Mouse (Mus musculus) adrenal gland (tissue): ENCODE data around the gene Arrdc4.

Experiments
- intact Hi-C: fragments of 180-260 bp; cut with DNase I; formaldehyde crosslinking; loops from one replicate; pipeline ENCODE4 v1.15.1; 2025
- long read RNA-seq, 2 experiments: library from polyadenylated mRNA; unstranded; transcript quantifications; one replicate each; pipeline ENCODE4 v2.0.0; 2020; ENCODE audit warnings: borderline replicate concordance in 1 of 2; ENCODE audit not compliant: insufficient replicate concordance in 1 of 2

Arrdc4 gene
- long read RNA-seq, experiment 1, transcript Arrdc4-202 (5 exons, 1,129 nt): major isoform, 5 of 11 reads
- long read RNA-seq, experiment 1, transcript Arrdc4-201 (8 exons, 3,905 nt): major isoform, 5 of 11 reads
- long read RNA-seq, experiment 1, partial matches to known transcripts: 0 of 11 reads
- long read RNA-seq, experiment 1, other reads (novel, unspliced or antisense): 1 of 11 reads
- long read RNA-seq, experiment 2, transcript Arrdc4-202 (5 exons, 1,129 nt): major isoform, 9 of 11 reads
- long read RNA-seq, experiment 2, partial matches to known transcripts: 0 of 11 reads
- long read RNA-seq, experiment 2, other reads (novel, unspliced or antisense): 1 of 11 reads

DNA sequence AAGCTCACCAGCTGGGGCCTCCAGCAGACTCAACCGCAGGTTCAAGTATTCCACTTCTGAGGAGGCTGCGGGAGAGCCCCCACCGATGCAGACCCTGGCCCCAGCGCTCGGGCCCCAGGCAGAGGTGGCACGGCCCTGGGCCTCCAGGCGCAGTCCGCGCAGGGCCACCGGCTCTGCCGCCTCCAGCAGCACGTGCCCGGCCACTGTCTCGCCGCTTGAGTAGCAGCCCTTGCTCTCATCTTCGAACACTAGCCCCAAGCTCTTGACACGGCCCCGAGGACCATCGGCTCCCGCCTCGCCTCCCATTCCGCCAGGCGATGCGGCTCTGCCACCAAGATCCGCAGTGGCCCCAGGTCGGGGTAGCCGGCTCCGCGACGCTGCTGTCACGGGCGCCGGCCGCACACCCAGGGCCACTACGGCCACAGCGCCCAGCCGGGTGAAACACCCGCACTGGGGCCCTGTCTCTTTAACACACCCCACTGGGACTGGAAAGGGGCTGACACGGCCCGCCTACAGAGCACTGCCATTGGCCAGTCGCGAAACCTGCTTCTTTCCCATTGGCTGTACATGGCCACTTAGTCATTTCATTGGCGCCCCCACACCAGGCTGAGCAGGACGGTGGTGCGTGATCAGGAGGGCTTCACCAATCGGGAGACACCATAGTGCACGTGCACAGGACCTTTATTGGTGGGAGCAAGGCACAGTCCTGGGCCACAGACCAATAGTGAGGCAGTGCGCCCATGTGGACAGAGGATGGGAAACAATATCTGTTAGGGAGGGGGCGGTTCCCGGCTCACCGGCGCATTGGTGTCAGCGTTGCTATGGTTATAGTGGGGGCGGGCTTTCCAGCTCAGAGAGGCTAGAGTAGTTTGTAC is at the start of gene Arrdc4:
Gene Arrdc4, minus strand, starts transcription at position 481 of the 875 bp plus-strand sequence.
- intact Hi-C loops: no loop called here

DNA sequence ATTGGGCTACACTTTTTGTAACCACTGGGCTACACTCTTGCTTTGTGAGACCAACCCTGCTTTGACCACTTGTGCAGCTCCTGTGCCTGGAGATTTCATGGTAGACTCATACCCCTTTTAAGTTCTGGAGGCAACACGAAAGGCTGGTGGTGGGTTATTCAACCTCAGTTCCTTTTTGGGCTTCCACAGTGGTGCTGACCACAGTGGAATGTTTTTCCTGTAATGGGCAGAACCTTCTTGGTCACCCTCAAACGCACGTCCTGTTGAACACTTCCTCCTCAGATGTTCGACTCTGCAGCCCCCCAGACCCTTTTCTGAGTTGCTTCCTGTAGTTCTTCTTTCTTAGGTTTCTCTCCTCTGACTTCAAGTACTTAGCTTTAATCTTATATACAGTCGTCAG is 46.5 kb upstream of the Arrdc4 start:
- intact Hi-C loops: no loop called here

DNA sequence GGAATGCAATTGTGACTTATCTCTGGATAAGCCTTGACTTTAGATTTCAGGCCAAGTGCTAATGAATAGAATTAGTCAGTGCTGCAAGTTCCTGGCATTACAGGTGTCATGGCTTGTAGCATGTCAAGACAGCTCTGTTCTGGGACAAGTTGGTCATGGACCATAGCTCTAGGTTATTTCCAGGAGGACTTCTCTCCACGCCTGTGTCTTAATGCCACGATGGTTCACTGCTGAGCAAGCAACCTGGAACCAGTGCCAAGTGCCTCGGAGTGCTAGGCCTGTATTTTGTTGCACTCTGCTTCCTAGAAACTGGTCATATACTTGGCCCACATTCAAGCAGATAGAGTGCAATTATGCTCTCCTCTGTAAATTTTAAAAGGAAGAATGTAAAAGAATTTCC is 39.7 kb upstream of the Arrdc4 start:
- intact Hi-C loops: no loop called here

- intact Hi-C loops: no loop called here
Measured at GRCm38 (mm10) chr7:68771757-68772094, 22.7 kb upstream of the Arrdc4 start.

GRCm38 (mm10) chr7:68770894-68771756 is 22.1 kb upstream of the Arrdc4 start:
- intact Hi-C loops: no loop called here

DNA sequence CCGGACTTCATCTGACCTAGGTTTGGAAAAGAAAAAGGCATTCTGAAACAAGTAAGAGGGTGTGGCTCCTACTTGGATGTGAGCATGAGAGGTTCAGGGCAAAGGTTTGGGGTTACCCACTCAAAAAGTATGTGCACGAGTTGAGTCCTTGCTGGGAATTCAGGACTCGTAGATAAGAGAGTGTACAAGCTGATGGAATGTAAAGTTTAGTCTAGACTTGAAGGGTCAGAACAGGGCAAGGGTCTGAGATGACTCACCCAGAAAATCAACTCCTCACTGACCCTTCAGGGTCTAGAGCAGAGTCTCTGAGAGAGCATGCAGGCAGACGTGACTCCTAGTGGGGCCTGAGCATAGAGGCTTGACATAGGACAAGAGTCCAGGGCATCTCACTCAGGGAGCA is 16.9 kb upstream of the Arrdc4 start:
- intact Hi-C loops: no loop called here

DNA sequence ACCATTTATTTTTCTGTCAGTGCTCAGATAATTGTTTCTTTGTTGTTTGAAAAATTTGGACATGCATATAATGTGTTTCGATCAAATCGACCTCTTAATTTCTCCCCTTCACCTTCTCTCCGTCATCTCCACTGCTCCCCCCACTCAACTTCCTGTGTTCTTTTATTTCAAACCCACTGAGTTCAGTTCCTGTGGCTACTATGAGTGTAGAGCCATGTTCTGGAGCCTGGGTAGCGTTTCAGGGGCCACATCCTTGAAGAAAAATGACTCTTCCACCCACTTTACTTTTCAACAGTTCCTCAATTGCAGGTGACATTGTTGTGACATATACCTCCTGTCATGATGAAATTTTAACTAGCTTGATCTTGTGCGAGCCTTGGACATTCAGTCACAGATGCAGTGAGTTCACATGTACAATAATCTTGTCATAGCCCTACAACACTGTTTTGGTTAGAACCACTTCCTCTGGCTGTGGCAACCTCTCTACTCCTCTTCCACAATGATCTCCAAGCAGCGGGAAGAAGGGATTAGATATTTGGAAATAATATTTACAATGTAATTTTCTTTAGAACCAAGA is 10.2 kb upstream of the Arrdc4 start:
- intact Hi-C loops: no loop called here

DNA sequence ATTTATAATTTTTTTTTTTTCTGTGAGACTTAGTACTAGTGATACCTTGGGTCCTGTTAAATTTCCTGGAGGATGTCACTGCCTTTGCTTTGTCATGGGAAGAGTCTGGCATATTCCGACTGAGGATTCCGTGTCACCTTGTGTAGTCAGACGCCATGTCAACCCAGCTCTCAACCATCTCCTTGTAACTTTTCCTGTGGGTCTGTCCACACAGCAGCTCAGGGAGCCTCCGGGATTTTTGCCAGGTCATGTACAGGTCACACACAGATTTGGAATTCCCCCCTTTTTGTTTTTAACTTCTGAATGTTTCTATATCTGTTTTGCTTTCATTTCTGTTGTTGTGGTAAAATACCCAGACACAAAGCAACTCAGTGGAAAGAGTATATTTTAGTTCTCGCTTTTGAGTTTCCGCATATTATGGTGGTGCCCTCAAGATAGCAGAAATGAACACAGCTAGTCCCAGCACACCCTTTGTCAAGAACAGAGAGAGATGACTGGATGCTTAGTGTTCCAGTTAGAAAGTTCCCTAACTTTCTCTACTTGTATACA is 7.7 kb upstream of the Arrdc4 start:
- intact Hi-C loops: no loop called here

DNA sequence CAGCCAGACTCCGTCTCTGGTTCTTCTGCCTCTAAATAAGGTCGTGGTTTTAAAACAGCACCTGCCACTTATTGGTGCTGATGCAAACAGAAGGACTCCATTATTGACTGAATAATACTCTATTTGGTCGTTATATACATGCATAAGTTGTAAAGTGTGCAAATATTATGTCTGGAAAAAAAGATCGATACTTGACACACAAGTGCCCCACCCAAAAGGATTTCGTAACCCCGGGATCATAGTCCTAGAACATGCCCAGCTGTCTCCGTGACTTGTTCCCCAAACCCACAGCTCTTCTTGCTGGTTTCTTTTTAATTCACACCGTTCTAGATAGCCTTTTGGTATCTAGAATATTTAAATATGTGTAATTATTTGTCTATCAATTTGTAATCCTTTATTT is 878 bp upstream of the Arrdc4 start:
- intact Hi-C loops: loop anchor here (5.0 kb wide), 1 partner anchor 72 kb away; no protein-coding TSS in a partner anchor

DNA sequence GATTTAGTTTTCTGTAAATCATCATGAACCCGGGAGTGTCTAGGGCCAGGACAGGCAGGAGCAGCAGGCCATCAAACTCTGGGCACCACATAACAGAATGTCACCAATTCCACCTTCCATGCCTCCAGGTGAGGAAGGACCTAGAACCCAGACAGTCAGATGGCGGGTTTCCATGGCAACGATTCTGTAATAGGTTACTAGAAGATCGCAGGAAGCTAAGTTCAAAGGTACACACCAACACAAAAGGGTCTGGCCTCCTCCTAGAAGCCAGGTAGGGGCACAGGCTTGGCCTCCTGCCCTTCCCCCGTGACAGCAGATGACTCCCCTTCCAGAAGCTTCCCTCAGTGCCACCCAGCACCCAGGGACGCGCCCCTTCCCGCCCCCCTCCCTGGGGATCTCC is 680 bp downstream of the Arrdc4 start:
- intact Hi-C loops: no loop called here

- intact Hi-C loops: no loop called here
Measured at GRCm38 (mm10) chr7:68744616-68745015, 4.4 kb downstream of the Arrdc4 start.

DNA sequence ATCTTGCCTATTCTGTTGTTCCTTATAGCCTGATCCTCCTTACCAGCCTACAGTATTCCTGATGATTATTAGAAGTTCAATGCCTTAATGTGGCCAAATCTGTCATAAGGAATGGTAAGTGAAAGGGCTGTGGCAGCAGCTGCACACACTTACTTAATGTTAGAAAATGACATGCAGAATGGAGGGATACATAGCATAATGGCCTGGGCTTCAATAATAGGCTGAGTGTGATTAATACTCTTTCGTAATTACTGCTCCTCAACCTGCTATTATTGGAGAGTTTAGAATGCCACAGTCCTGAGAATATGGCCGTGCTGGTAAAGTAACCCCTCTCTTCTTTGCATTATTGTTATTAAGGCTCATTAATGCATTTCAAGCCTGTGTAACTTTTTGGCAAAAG is 4.8 kb downstream of the Arrdc4 start:
- intact Hi-C loops: no loop called here

DNA sequence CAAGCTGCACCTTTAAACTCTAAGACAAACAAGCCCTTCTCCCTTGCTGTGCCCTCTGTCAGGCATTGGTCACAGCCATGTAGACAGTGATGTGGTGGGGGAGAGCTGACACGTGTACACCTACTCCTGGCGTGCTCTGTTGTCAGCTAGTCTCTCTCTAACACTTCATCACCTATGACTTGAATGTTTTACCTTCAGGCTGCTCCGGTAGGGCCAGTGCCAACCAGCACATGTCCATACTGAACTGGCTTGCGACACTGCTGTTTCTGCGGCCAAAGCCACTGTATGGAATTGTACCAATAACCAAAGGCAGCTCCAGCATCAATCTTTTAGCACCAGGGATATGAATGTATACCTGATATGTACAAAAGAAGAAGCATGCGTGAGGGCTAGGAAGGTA is 8.3 kb downstream of the Arrdc4 start:
- intact Hi-C loops: no loop called here

GRCm38 (mm10) chr7:68738676-68739399 is 10.2 kb downstream of the Arrdc4 start:
- intact Hi-C loops: no loop called here

- intact Hi-C loops: no loop called here
Measured at GRCm38 (mm10) chr7:68726380-68726779, 22.7 kb downstream of the Arrdc4 start.

DNA sequence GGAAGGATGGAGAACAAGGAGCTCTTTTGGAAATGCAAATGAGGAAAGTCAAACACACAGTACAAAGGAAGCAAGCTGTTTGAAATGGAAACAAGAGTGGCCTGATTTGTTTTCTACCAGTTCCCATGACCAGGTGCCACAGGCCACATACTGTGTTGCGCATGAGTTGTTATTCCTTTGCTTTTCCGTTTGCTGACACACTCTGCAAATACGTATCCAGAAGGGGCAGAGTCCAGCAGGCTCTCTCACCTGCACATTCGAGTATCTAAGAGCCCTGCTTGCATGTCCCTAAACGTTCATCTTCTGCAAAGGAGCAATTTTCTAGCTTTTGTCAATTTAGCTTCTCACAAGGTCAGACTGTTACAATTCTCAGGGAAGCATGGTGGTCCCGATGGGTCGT is 24.3 kb downstream of the Arrdc4 start:
- intact Hi-C loops: no loop called here

GRCm38 (mm10) chr7:68721520-68721919 is 27.5 kb downstream of the Arrdc4 start:
- intact Hi-C loops: no loop called here

- intact Hi-C loops: no loop called here
Measured at GRCm38 (mm10) chr7:68717988-68718387, 31.1 kb downstream of the Arrdc4 start.

- intact Hi-C loops: no loop called here
Measured at GRCm38 (mm10) chr7:68717498-68717897, 31.5 kb downstream of the Arrdc4 start.

DNA sequence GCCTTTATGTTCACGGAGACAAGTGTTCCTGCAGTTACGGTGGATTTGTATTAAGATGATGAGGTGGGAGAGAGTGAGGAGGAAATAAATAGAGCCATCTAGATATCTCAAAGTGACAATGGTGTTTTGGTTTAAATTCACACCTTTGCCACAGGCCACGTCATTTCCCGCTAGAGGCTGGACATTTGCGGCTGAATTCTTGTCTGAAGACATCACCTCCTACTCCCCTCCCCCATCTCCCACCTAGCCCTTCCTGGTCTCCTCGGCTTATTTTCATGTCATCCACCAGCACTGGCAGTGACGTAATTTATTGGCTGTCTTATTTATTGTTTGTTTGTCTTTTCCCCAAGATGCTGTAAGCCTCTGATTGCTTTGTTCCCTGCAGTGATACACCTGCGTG is 32.1 kb downstream of the Arrdc4 start:
- intact Hi-C loops: no loop called here
